Mouse (Mus musculus): ENCODE results near the gene Hus1b.

The Hus1b gene

GRCm38 (mm10) chr13:30949181-30949580, 1.6 kb upstream of the Hus1b start:
- no peak for DNase-seq (ENCODE audit: low read depth)

GRCm38 (mm10) chr13:30947129-30947528, 430 bp downstream of the Hus1b start:
- no peak for DNase-seq (ENCODE audit: low read depth)

- DNase-seq (ENCODE audit: low read depth): no peak
Measured at GRCm38 (mm10) chr13:30945788-30946187, 1.8 kb downstream of the Hus1b start.

- no peak for DNase-seq (ENCODE audit: low read depth)
Measured at GRCm38 (mm10) chr13:30932972-30933371, 14.6 kb downstream of the Hus1b start.

- peak; percentile 6 for DNase-seq (ENCODE audit: low read depth)
Measured at GRCm38 (mm10) chr13:30931613-30932012, 15.9 kb downstream of the Hus1b start.

GRCm38 (mm10) chr13:30929119-30929518, 18.4 kb downstream of the Hus1b start:
- DNase-seq (ENCODE audit: low read depth): no peak

- DNase-seq (ENCODE audit: low read depth): no peak
Measured at GRCm38 (mm10) chr13:30924269-30924668, 23.3 kb downstream of the Hus1b start.

GRCm38 (mm10) chr13:30921914-30922313, 25.6 kb downstream of the Hus1b start:
- no peak for DNase-seq (ENCODE audit: low read depth)

- DNase-seq (ENCODE audit: low read depth): no peak
Measured at GRCm38 (mm10) chr13:30913757-30914156, 33.8 kb downstream of the Hus1b start.

- no peak for DNase-seq (ENCODE audit: low read depth)
Measured at GRCm38 (mm10) chr13:30913028-30913427, 34.5 kb downstream of the Hus1b start.

GRCm38 (mm10) chr13:30911931-30912625, 35.5 kb downstream of the Hus1b start:
- DNase-seq (ENCODE audit: low read depth): no peak

- no peak for DNase-seq (ENCODE audit: low read depth)
Measured at GRCm38 (mm10) chr13:30910889-30911288, 36.7 kb downstream of the Hus1b start.

GRCm38 (mm10) chr13:30902286-30902685, 45.3 kb downstream of the Hus1b start:
- DNase-seq (ENCODE audit: low read depth): no peak

- DNase-seq (ENCODE audit: low read depth): peak; percentile 18
Measured at GRCm38 (mm10) chr13:30901387-30902041, 46.0 kb downstream of the Hus1b start.
